Mouse (Mus musculus): ENCODE results near the gene Hebp1. TPM values are rescaled to one million over a fixed set of nuclear protein-coding genes. Genes with fewer than 3 reads are reported as not detected.

Hebp1 gene
- polyA plus RNA-seq, 1 experiment from 2014 or later = 21.2 TPM

DNA sequence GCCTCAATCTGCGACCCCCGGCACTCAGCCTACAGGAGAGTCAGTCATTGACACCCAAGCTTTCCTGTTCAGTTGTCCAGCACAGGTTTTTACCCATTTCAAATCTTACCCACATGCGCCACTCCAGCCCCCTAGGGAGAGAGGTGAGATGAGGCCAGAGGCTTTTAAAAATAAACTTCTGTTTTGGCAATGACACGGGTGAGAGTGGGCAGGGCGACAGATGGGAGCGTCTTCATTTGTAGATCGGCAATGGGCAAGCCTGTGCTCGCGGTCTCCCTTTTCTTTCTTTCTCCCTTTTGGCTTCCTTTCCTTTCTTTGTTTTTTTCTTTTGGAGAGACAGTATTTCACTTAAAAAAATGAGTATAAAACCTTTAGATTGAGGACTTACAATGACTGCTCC lies 64.3 kb downstream of the Hebp1 start:
- H3K4me1 ChIP-seq = peaks cover 25% of the 10 kb centered on the region
- no peak for DNase-seq (ENCODE audit: low spot score)
- H3K36me3 ChIP-seq = no peaks in the 10 kb centered on the region
- H3K27ac ChIP-seq = no peak overlapping the region
- WGBS = 94% methylated on average over 9 of the region's 9 CpGs
- H3K9me3 ChIP-seq = no peaks in the 10 kb centered on the region
- H3K4me3 ChIP-seq = no peak overlapping the region
- no peaks in the 10 kb centered on the region for H3K27me3 ChIP-seq (ENCODE audit: insufficient read depth, poor library complexity, severe bottlenecking)

GRCm38 (mm10) chr6:135133086-135133485 lies 64.7 kb downstream of the Hebp1 start:
- Histone ChIP-seq H3K4me3 (no peak overlapping the region), H3K4me1 (peaks cover 21% of the 10 kb centered on the region), H3K27ac (no peak overlapping the region), H3K36me3 (no peaks in the 10 kb centered on the region), H3K9me3 (no peaks in the 10 kb centered on the region), H3K27me3 (ENCODE audit: insufficient read depth, poor library complexity, severe bottlenecking) (no peaks in the 10 kb centered on the region)
- WGBS = 89% methylated on average over 7 of the region's 7 CpGs
- DNase-seq (ENCODE audit: low spot score) = no peak

DNA sequence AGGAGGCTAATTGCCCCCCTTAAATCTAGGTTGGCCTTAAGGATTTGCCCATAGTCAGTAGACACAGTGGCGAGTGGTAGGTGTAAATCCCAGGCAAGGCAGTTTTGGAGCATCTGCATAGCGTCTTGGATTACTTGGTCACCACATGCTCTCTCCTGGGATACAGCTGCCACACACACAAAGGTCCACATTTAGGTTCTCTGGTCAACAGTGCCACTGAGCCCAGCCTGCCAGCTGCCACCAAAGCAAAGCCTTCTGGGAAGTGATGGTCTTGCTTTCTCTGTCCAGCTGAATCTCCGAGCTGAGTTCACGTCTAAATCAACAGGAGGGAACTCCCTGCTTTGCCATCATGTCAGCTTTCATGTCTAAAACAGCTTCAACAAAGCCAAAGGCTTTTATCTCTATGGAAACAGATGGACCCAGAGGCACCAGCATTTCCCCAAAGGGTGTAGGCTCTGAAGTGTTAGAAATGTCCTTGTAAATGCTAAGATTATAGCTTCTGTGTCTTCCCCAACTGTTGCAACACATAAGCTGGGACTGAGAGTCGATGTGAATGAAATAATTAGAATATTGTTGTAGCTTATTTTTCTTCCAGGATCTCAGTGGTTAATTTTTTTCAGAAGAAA lies 73.0 kb downstream of the Hebp1 start:
- no peak overlapping the region for H3K4me3 ChIP-seq
- H3K36me3 ChIP-seq = no peaks in the 10 kb centered on the region
- no peak overlapping the region for H3K27ac ChIP-seq
- no peaks in the 10 kb centered on the region for H3K27me3 ChIP-seq (ENCODE audit: insufficient read depth, poor library complexity, severe bottlenecking)
- no peaks in the 10 kb centered on the region for H3K9me3 ChIP-seq
- H3K4me1 ChIP-seq = no peaks in the 10 kb centered on the region
- no peak for DNase-seq (ENCODE audit: low spot score)
- 59% methylated on average over 5 of the region's 5 CpGs for WGBS

DNA sequence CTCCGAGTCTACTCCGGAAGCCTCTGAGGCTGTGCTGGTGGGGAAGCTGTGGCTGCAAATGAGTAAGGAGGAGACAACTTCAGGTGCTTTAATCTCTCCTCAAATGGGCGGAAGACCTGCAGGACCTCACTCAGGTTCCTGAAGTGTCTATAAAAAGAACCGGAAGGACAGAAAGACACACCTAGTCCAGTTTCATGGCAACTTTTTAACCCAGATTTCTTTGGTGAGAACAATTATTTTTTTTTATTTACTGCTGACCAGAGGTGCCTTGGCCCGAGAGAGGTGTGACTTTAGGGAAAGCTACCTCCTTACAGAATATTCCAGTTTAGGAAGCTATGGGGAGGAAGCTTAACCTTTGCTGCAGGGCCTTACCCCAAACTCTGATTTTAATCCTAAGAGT lies 79.6 kb downstream of the Hebp1 start, which contains the start of gene Gprc5d:
Gprc5d (minus strand) TSS at position 101 of the 400 bp plus-strand sequence.
- WGBS = 80% methylated on average over 5 of the region's 5 CpGs
- Histone ChIP-seq H3K9me3 (no peaks in the 10 kb centered on the region), H3K36me3 (no peaks in the 10 kb centered on the region), H3K27ac (no peak within 1 kb of the TSS), H3K4me3 (no peak within 1 kb of the TSS), H3K27me3 (ENCODE audit: insufficient read depth, poor library complexity, severe bottlenecking) (no peaks in the 10 kb centered on the region), H3K4me1 (no peaks in the 10 kb centered on the region)
- no peak for DNase-seq (ENCODE audit: low spot score)

GRCm38 (mm10) chr6:135116479-135116878 lies 81.3 kb downstream of the Hebp1 start:
- no peak for DNase-seq (ENCODE audit: low spot score)
- H3K27ac ChIP-seq = no peak overlapping the region
- whole genome bisulfite sequencing = 92% methylated on average over 8 of the region's 8 CpGs
- no peak overlapping the region for H3K4me3 ChIP-seq
- H3K9me3 ChIP-seq = no peaks in the 10 kb centered on the region
- no peaks in the 10 kb centered on the region for H3K36me3 ChIP-seq
- H3K4me1 ChIP-seq = no peaks in the 10 kb centered on the region
- H3K27me3 ChIP-seq (ENCODE audit: insufficient read depth, poor library complexity, severe bottlenecking) = no peaks in the 10 kb centered on the region

GRCm38 (mm10) chr6:135113114-135113436 lies 84.7 kb downstream of the Hebp1 start:
- H3K4me1 ChIP-seq = no peaks in the 10 kb centered on the region
- H3K27me3 ChIP-seq (ENCODE audit: insufficient read depth, poor library complexity, severe bottlenecking) = no peaks in the 10 kb centered on the region
- H3K27ac ChIP-seq = no peak overlapping the region
- no peaks in the 10 kb centered on the region for H3K36me3 ChIP-seq
- DNase-seq (ENCODE audit: low spot score) = no peak
- 28% methylated on average over 6 of the region's 6 CpGs for WGBS
- H3K9me3 ChIP-seq = no peaks in the 10 kb centered on the region
- H3K4me3 ChIP-seq = no peak overlapping the region

- no peak overlapping the region for H3K27ac ChIP-seq
- DNase-seq (ENCODE audit: low spot score) = no peak
- no peaks in the 10 kb centered on the region for H3K27me3 ChIP-seq (ENCODE audit: insufficient read depth, poor library complexity, severe bottlenecking)
- no peaks in the 10 kb centered on the region for H3K4me1 ChIP-seq
- 30% methylated on average over 7 of the region's 7 CpGs for WGBS
- H3K4me3 ChIP-seq = no peak overlapping the region
- H3K9me3 ChIP-seq = no peaks in the 10 kb centered on the region
- no peaks in the 10 kb centered on the region for H3K36me3 ChIP-seq
Measured at GRCm38 (mm10) chr6:135112411-135113113, 85.3 kb downstream of the Hebp1 start.

DNA sequence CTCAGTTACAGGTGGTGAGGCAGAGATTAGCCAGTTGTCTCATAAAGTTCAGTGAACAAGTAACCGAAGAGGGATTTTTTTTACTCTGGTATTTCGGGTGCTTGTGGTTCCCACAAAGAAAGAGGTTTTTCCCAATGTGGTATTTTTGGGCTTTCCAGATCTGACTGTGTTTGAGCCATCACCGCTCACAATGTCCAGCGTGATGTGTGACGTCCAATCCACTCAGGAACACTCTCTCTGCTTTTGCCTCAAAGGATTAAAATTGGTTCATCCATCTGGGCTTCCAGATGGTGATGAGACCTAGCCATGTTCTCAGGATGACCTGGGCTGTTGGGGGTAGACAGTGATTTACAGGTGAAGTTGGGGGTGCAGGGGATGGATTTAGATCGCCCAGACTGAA lies 90.8 kb downstream of the Hebp1 start:
- H3K4me3 ChIP-seq = no peak overlapping the region
- no peaks in the 10 kb centered on the region for H3K9me3 ChIP-seq
- 86% methylated on average over 6 of the region's 6 CpGs for WGBS
- H3K36me3 ChIP-seq = no peaks in the 10 kb centered on the region
- H3K27me3 ChIP-seq (ENCODE audit: insufficient read depth, poor library complexity, severe bottlenecking) = no peaks in the 10 kb centered on the region; the same call in 1 of the 2 replicates
- H3K27ac ChIP-seq = no peak overlapping the region
- no peak for DNase-seq (ENCODE audit: low spot score)
- H3K4me1 ChIP-seq = no peaks in the 10 kb centered on the region

DNA sequence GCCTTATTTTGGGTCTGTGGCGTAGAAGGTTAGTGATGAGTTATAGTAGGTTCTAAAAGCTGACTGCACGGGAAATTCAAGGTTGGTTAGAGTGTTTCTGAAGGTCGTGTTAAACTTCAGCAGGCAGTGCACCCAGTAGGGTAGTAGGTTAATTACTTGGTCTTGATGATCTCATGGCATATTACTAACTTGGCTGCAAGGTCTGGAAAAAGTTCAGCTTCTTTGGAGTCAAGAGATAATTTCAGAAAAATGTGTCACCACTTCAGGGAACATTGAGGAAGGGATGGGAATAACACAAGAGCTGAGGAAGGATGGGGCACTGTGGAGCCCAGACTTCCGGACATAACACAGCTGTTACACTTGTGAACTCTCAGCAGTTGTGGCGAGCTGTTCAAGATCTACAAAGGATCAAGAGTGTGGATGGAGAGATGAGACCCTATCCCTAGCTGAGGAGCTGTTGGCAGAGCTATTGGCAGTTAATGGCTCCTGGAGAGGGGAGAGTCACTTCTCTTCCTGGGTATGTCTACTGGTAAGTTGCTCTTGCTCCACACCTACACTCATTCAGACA lies 95.0 kb downstream of the Hebp1 start:
- Histone ChIP-seq H3K9me3 (no peaks in the 10 kb centered on the region), H3K4me3 (no peak overlapping the region), H3K4me1 (no peaks in the 10 kb centered on the region), H3K27me3 (ENCODE audit: insufficient read depth, poor library complexity, severe bottlenecking) (no peaks in the 10 kb centered on the region; the same call in 1 of the 2 replicates), H3K27ac (no peak overlapping the region), H3K36me3 (no peaks in the 10 kb centered on the region)
- DNase-seq (ENCODE audit: low spot score) = no peak
- WGBS = 67% methylated on average over 5 of the region's 5 CpGs

DNA sequence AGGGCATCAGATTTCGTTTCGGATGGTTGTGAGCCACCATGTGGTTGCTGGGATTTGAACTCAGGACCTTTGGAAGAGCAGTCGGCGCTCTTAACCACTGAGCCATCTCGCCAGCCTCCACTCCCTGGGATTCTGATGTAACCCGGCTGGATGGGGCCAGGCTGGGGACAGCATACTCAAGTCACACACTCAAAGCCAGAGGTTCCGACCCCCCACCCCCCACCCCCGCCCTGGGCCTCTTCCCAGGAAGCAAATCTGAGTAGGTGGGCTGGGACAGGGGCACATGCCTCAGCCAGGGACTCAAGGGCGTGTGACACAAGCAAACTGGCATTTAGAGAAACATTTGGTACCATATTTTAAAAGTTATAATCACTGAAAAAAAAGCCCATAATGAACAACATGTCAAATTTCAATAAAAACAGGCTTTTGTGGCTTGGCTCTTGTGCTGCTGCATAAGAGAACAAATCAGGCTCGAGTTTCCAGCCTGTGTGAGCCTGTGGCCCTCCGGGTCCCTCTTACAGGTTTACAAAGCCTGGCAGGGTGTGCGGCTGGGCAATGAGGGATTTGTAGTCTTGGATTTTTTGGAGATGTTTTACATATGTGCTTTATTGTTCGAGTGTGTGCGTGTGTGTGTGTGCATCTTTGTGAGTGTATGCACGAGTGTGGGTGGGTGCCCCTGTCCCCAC lies 96.9 kb downstream of the Hebp1 start:
- H3K27ac ChIP-seq = no peak overlapping the region
- no peaks in the 10 kb centered on the region for H3K4me1 ChIP-seq
- no peaks in the 10 kb centered on the region; the same call in 1 of the 2 replicates for H3K27me3 ChIP-seq (ENCODE audit: insufficient read depth, poor library complexity, severe bottlenecking)
- no peaks in the 10 kb centered on the region for H3K9me3 ChIP-seq
- WGBS = 82% methylated on average over 15 of the region's 15 CpGs
- no peak overlapping the region for H3K4me3 ChIP-seq
- H3K36me3 ChIP-seq = no peaks in the 10 kb centered on the region
- no peak for DNase-seq (ENCODE audit: low spot score)

GRCm38 (mm10) chr6:135092798-135093470 lies 104.9 kb downstream of the Hebp1 start:
- H3K4me3 ChIP-seq = no peak overlapping the region
- peaks cover 8% of the 10 kb centered on the region; the same call in 1 of the 2 replicates for H3K4me1 ChIP-seq
- H3K36me3 ChIP-seq = no peaks in the 10 kb centered on the region
- DNase-seq (ENCODE audit: low spot score) = no peak
- WGBS = 85% methylated on average over 12 of the region's 12 CpGs
- no peaks in the 10 kb centered on the region for H3K9me3 ChIP-seq
- H3K27ac ChIP-seq = no peak overlapping the region
- H3K27me3 ChIP-seq (ENCODE audit: insufficient read depth, poor library complexity, severe bottlenecking) = no peaks in the 10 kb centered on the region

DNA sequence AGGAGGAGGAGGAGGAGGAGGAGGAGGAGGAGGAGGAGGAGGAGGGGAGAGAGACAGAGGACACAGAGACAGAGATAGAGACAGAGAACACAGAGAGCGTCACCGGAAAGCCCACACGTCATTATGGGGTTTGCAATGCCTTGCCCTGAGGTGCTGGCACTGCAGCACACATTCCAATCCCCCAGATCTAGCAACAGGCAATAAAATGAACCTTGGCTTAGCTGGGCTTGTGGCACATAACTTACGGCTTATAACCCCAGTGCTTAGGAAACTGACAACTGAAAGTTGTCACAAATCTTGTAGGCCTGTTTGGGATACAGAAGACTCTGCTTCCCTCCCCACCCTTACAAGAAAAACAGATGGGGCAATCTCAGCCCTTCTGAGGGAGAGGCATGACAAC lies 107.2 kb downstream of the Hebp1 start:
- no peak overlapping the region for H3K27ac ChIP-seq
- no peaks in the 10 kb centered on the region for H3K36me3 ChIP-seq
- H3K27me3 ChIP-seq (ENCODE audit: insufficient read depth, poor library complexity, severe bottlenecking) = no peaks in the 10 kb centered on the region
- H3K4me3 ChIP-seq = no peak overlapping the region
- peaks cover 9% of the 10 kb centered on the region; the same call in 1 of the 2 replicates for H3K4me1 ChIP-seq
- WGBS = 70% methylated on average over 4 of the region's 4 CpGs
- no peaks in the 10 kb centered on the region for H3K9me3 ChIP-seq
- DNase-seq (ENCODE audit: low spot score) = no peak
